Mouse (Mus musculus) lung, postnatal 36 days (tissue): Measurements from ENCODE around the gene Avl9.
A peak's percentile ranks its signal among the peaks of the same experiment; 100 is the strongest.

ENCODE experiments used
- DNase-seq: peaks from one replicate; pipeline ENCODE4 v3.0.0; 2022; ENCODE audit warnings: mixed read lengths

The Avl9 gene

DNA sequence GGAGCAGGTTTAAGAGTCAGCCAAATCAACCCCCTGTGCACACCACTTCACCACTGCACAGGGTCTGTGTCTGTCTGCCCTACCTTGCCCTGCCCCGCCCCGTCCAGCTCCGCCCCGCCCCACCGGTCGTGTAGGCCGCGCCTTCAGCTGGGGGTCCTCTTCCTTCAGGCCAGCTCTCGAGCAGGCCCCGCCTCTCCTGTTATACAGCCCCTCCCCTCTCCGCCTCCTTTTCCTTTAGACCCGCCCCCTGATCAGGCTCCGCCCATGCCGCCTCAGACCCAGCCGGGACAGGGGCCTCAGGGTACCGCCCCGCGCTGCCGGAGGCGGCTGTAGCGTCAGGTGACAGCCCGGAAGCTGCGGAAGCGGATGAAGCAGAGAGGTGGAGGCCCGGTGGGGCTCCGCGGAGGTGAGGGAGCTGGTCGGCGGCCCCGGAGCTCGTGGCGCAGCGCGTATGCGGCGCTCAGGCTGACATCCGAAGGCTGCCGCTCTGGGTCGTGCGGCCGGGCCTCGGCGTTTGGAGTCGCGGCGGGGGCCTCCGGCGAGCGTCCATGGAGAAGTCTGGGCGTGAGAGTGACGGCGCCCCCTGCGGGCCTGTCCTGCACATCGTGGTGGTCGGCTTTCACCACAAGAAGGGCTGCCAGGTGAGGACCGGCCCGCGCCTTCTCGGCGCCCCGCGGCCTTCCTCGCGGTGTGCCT lies at the start of gene Avl9:
Avl9 (plus strand) TSS at position 326 of the 696 bp plus-strand sequence.
- DNase-seq: peak; percentile 99

DNA sequence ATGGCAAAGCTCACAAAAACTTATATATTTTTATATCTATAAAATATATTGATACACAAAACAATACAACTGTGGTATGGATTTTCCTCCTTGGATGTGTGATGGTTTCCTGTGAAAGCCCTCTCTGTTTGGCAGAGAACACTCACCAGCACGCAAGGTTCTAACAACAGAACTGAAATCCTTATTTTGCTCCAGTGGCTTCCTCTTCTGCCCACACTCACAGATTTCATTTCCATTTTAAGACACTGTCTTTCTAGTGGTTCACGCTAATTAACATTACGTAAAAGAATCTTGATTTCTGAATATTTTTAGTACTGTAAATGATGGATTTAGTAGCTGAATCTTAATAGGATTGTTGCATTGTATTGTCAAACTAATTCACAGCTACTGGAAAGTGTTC lies 26.5 kb upstream of the Avl9 start:
- no peak for DNase-seq

DNA sequence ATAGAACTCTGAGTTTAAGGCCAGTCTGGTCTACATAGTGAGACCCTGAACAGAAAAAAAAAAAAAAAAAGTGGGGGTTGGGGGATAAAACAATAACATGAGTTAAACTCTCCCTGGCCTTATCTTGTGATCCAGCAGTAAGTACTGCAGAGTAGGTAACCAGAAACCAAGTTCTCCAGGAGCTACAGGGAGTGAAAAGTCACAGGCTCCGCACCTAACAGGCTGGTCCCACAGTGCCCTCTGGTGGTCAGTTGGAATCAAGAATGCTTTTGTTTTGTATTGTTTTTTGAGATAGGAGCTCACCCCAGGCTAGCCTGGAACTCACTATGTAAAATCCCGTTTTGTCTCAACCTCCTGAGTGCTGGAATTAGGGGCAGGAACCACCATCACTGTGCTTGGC lies 23.5 kb upstream of the Avl9 start:
- DNase-seq: peak; percentile 85

GRCm38 (mm10) chr6:56692445-56692844 lies 22.3 kb upstream of the Avl9 start:
- DNase-seq: no peak

GRCm38 (mm10) chr6:56703931-56704900 lies 10.5 kb upstream of the Avl9 start, which contains the start of gene Lsm5:
TSS of gene Lsm5 (minus strand) at chr6:56704710.
- DNase-seq: peak; percentile 95

- DNase-seq: no peak
These were observed 519 bp upstream of the Avl9 start for GRCm38 (mm10) chr6:56714186-56714573.

DNA sequence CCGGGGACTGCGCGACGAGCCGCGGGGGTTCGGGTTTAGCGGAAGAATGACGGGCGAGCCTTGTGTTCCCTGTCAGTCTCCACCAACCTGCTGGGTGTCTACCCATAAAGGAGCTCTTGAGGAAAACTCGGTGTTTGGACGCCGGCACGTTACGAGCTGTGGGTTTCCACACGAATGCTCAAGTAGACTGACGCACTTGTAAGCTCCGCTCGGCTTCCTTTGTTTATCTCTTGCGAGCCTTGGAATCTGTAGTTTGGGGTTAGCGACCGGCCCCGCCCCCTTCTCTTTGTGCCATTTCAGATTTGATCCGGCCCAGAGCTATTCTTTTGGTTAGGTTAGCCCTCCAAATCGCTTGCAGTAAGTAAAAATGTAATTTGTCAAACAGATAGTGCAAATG lies 569 bp downstream of the Avl9 start:
- DNase-seq: peak; percentile 72

DNA sequence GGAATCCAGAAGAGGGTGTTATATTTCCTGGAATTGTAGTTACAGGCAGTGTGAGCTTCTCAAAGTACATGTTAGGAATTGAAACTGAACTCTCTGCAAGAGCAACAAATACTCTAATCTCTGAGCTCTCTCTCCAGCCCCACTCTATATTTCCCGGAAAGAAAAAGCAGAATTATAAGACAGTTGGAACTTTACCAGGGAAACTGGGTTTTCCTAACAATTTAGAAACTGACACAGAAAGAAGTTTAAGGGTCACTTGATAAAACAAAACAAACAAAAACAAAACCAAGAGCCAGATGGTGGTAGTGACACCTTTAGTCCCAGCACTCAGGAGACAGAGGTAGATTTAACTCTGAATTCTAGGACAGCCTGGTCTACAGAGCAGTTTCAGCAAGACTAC lies 4.4 kb downstream of the Avl9 start:
- no peak for DNase-seq

GRCm38 (mm10) chr6:56720877-56721276 lies 6.2 kb downstream of the Avl9 start:
- no peak for DNase-seq

GRCm38 (mm10) chr6:56732545-56732944 lies 17.8 kb downstream of the Avl9 start:
- no peak for DNase-seq

DNA sequence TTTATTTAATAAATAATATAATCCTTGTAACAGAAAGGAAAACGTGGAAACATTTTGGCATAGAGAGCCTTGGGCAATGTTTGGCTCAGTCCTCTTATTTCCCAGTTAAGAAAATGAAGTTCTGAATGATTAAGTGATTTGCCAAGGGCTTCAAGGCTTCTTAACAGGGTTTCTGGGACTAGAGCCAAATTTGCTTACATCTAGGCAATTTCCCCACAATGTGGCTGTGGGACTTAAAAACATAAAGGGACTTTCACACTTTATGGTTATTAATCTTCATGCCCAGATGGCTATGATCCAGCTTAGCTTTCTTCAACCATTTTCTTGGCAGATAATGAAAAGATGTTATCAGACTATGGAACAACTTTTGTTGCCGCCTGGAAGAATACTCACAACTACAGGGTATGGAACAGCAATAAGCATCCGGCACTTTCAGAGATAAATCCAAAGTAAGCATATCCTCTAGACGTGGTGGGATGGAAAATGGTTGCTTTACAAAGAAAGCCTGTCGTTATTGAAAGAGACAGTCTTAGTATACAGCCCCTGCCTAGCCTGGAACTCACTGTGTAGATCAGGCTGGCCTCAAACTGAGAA lies 31.3 kb downstream of the Avl9 start:
- DNase-seq: peak; percentile 19

DNA sequence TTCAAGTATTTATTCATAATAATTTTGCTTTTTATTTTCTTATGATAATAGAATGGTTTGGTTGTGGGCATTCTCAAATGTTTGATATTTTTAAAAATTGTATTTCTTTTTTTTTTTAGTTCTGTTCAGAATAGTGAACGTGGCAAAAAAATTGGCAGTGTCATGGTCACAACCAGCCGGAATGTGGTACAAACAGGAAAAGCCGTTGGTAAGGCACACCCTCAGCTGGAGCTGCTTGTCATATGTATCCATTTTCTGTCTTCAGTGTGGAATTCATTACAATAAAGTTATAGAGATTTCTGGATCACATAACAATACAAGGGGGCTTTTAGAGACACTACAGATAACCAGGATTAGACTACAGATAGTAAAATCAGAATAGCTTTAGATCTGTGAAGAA lies 39.0 kb downstream of the Avl9 start:
- DNase-seq: no peak

DNA sequence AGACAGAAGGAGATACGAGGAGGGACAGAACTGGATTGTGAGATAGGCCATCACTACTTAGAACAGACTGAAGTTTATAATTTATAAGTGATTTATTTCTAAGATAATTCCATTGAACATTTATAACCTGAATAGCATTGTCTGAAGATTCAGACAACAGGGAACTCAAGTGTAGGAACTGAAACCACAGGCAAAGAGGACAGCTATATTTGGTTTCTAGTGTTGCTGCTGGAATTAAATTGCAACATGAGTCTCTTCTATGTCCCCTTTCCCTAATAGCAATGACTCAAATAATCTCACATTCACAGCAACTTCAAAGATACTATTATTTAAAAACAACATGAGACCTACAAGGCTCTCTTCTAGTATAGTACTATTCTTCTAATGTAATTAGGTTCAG lies 41.4 kb downstream of the Avl9 start:
- no peak for DNase-seq

GRCm38 (mm10) chr6:56759324-56759723 lies 44.6 kb downstream of the Avl9 start:
- no peak for DNase-seq

GRCm38 (mm10) chr6:56765265-56765664 lies 50.6 kb downstream of the Avl9 start:
- DNase-seq: no peak

GRCm38 (mm10) chr6:56765696-56766095 lies 51.0 kb downstream of the Avl9 start:
- DNase-seq: no peak

DNA sequence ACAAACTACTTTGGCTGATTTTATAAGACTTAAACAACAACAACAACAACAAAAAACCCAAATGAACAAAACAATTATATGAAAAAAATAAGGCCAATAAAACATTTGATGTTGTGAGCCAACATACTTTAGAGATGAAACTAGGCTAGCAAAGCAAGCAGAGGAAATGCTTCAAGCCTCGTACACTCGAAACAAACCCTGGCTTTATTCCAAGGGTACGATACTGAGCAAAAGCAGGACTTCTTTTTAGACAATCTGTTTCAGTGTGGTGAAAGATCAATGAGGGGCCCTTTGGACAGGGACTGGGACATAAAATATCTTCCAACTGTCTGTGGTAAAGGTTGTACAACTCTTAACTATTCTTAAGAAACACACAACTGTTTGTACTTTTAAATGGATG lies 61.1 kb downstream of the Avl9 start:
- DNase-seq: peak; percentile 47

GRCm38 (mm10) chr6:56779636-56780035 lies 64.9 kb downstream of the Avl9 start:
- no peak for DNase-seq

DNA sequence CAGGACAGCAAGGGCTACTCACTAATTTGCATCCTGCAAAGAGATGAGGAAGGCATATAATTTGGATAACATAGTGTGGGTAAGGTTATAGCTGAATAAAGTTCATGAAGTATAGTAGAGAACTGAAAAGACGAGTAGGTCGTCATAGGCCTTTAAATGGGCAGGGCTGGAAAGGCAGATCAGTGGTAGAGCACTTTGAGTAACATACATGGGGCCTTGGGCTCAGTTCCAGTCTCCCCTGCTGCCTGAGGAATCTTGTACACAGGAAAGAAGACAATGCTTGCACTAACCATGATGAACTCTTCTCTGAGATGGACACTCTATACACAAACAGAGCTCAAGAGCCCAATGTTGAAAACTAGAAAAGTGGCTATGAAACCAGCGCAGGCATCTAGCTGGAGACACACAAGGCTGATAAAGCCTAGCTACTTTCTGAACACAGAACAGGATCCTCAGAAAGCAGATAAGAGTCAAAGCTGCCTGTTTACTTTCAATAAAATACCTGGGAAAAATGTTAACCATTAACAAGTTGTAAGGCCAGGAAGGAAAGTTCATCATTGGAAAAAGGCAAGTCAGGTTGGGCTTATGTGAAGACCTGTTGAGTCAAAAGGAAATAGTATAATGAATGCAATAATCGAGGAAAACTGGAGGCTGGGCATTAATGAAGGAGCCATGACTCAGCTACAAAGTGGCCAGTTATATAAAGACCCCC lies 69.0 kb downstream of the Avl9 start:
- no peak for DNase-seq

DNA sequence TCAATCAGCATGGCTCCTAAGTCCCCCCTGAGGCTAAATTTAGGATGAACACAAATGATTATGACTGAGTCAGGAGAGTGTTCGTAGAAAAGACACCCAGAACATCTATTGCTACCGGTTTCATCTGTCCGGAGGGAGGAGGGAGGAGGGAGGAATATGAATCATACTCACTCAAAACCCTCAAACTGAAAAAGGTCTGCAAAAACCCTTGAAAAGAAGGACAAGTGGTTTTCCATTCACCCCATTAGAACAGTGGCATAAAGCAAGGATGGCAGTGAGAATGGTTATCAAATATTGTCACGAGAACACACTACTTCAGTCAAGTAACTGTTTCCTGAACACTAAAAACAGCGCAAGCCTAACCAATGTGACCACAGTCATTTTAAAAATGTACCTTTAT lies 70.4 kb downstream of the Avl9 start:
- peak; percentile 33 for DNase-seq

DNA sequence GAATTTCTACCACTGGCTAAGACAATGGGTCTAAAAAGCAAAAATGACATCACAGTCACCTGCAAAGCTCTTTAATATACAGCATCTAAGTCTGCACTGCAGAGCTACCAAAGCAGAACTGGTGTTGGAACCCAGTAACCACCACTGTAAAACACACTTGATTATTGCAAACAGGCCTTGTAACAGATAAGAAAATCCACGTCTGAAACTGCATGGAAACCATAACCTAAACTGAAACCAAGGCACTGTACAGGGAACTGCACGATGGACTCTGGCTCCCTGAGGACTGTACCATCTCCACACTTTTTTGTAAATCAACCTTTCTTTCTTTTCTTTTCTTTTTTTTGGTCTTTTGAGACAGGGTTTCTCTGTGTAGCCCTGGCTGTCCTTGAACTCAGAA lies 73.0 kb downstream of the Avl9 start:
- no peak for DNase-seq

- DNase-seq: no peak
These were observed 74.6 kb downstream of the Avl9 start for GRCm38 (mm10) chr6:56789336-56789735.

- no peak for DNase-seq
These were observed 80.1 kb downstream of the Avl9 start for GRCm38 (mm10) chr6:56794834-56795233.
